Mouse (Mus musculus): ENCODE results near the gene Cyp2s1.

DNA sequence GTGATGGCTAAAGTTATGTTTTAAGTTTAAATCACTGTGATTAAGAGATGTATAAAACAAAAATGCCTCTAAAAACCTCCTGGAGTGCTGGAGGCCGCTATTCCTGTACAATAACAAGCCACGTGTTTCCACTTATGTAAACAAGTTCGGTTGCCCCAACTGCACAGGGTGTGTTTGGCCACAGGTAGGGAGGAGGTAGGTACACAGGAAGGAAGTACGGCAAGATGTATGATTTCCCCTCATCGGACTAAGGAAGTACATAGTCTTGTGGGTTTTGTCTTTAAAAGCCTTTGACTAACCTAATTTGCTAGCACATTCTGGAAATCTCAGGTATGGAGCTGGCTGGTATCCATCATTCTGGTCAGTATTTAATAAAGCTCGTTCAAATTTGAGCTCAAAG lies 9.3 kb upstream of the Cyp2s1 start:
- TF ChIP-seq ZNF384 (IDR thresholded peaks at IDR 0.05; ENCODE audit: low read depth, low read length) (no peak), KAT2A (IDR thresholded peaks at IDR 0.05; ENCODE audit: insufficient replicate concordance, low read length) (no peak), CTCF (conservative IDR thresholded peaks at IDR 0.05 in 1 of 2, IDR thresholded peaks at IDR 0.05 in 1 of 2; ENCODE audit: low read depth in 2 of 2, low read length in 2 of 2) (no peak), TBP (conservative IDR thresholded peaks at IDR 0.05; ENCODE audit: low read depth, low read length) (no peak), POLR2A (IDR thresholded peaks at IDR 0.05; ENCODE audit: low read depth, low read length) (no peak)
